Mouse (Mus musculus) hindbrain, embryonic 13.5 days (tissue): ENCODE measurements around the gene Slc8a3. TPM values are rescaled to one million over a fixed set of nuclear protein-coding genes. Genes with fewer than 3 reads are reported as not detected.
A peak's percentile ranks its signal among the peaks of the same experiment; 100 is the strongest.

ENCODE experiments used
- ATAC-seq: fragments of 200-750 bp; cut with Nextera tagmentation; 2 replicates; pipeline ENCODE4 v1.8.0; 2017; ENCODE audit warnings: moderate TSS enrichment; ENCODE audit not compliant: low FRiP score
- H3K27ac ChIP-seq: fragments of 300-500 bp; sonication (generic); 2 replicates; pipeline ENCODE4 v1.5.1; 2015; ENCODE audit warnings: inconsistent platforms, mild to moderate bottlenecking, moderate library complexity
- H3K27me3 ChIP-seq: fragments of 300-500 bp; sonication (generic); 2 replicates; pipeline ENCODE4 v1.6.1; 2015; ENCODE audit warnings: mild to moderate bottlenecking, inconsistent platforms
- H3K36me3 ChIP-seq: fragments of 300-500 bp; sonication (generic); 2 replicates; pipeline ENCODE4 v1.6.1; 2015; ENCODE audit warnings: mild to moderate bottlenecking, inconsistent platforms
- H3K4me1 ChIP-seq: fragments of 300-500 bp; sonication (generic); replicated peaks from 2 replicates; pipeline ENCODE4 v1.6.1; 2015; ENCODE audit warnings: inconsistent platforms
- H3K4me2 ChIP-seq: fragments of 300-500 bp; sonication (generic); 2 replicates; pipeline ENCODE4 v1.6.1; 2015; ENCODE audit warnings: inconsistent platforms, mild to moderate bottlenecking, moderate library complexity
- H3K4me3 ChIP-seq: fragments of 300-500 bp; sonication (generic); 2 replicates; pipeline ENCODE4 v1.5.1; 2015; ENCODE audit warnings: mild to moderate bottlenecking, inconsistent platforms
- H3K9ac ChIP-seq: fragments of 300-500 bp; sonication (generic); 2 replicates; pipeline ENCODE4 v1.6.1; 2015; ENCODE audit warnings: mild to moderate bottlenecking, inconsistent platforms
- H3K9me3 ChIP-seq: fragments of 300-500 bp; sonication (generic); 2 replicates; pipeline ENCODE4 v1.6.1; 2016; ENCODE audit warnings: inconsistent platforms
- WGBS: fragments of 180-500 bp; shearing (Covaris S2); methylation state at CpG from one replicate; pipeline ENCODE4 v1.1.7; 2015; 5-methylcytosine and 5-hydroxymethylcytosine counted together
- polyA plus RNA-seq: library from polyadenylated mRNA; unstranded; fragments of >200 nt; fragmentation: Nextera tagmentation; extraction: Ambion mirVana; gene quantifications from 2 replicates; pipeline ENCODE4 v1.2.1, GENCODE M21; 2015

Slc8a3 gene
- polyA plus RNA-seq, 1 experiment from 2014 or later = 4.9 TPM

DNA sequence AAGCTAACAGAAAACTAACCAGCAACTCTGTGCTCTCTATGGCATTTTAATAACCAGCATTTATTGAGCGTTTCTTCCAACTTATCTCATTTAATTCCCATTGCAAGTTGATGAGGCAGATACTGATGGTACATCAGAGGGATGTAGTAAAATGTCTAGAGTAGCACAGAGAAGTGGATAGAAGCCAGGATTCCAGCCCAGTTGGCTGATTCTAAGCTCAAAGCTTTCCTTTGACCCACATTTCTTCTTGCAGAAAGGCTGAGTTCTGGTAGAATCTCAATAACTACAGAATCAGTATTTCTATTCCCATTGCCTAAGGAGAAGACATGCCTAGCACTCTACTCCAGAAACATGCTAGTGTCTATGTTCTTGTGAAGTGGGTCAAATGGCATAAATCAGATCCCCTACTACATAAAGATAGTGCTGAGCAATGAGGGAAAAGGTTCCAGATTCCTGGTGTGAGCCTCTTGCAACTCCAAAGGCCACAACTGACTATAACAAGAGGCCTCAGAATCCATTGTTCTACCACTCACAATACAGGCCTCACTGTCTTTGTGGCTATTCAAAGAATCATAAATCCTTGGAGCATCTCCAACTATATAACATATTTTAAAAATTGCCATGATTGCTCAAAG, 99.1 kb downstream of the Slc8a3 start:
- no peak for ATAC-seq
- WGBS = 95% methylated on average over 1 of the region's 1 CpGs
- H3K4me3 ChIP-seq = no peak overlapping the region
- H3K27me3 ChIP-seq = no peaks in the 10 kb centered on the region
- H3K4me2 ChIP-seq = no peak overlapping the region
- H3K36me3 ChIP-seq = no peaks in the 10 kb centered on the region
- no peak overlapping the region for H3K27ac ChIP-seq
- no peak overlapping the region for H3K9ac ChIP-seq
- peaks cover 5% of the 10 kb centered on the region; the same call in 1 of the 2 replicates for H3K9me3 ChIP-seq
- H3K4me1 ChIP-seq = no peaks in the 10 kb centered on the region

- Histone ChIP-seq H3K27me3 (no peaks in the 10 kb centered on the region), H3K4me1 (peaks cover 30% of the 10 kb centered on the region), H3K4me2 (no peak overlapping the region), H3K9ac (no peak overlapping the region), H3K36me3 (no peaks in the 10 kb centered on the region), H3K4me3 (no peak overlapping the region), H3K9me3 (no peaks in the 10 kb centered on the region), H3K27ac (0 out of 2 replicates have a peak overlapping the region, but pooled peaks have one; percentile 24)
- ATAC-seq = 0 out of 2 replicates have a peak, but pooled peaks have one; percentile 46
- 65% methylated on average over 5 of the region's 5 CpGs for WGBS
Measured at GRCm38 (mm10) chr12:81227767-81228460, 105.1 kb downstream of the Slc8a3 start.

DNA sequence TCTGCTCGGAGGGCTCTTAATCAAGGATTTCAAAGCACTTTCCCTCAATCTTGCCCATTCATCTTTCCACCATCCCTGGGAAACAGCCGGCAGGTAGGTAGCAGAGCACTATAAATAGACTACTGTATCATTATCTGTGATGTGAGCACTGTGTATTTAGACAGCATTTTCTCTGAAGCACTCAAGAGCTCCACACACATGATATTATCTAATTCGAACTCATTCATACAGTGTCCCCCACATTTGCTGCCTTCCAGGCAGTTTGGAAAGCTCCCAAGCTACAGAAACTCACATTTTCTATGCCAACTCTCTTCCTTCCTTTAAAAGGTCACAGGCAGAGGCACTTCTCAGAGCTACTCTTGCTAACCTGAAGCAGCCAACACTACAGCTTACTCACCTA, 106.4 kb downstream of the Slc8a3 start:
- Histone ChIP-seq H3K9ac (no peak overlapping the region), H3K9me3 (no peaks in the 10 kb centered on the region), H3K36me3 (no peaks in the 10 kb centered on the region), H3K4me1 (peaks cover 30% of the 10 kb centered on the region), H3K4me2 (no peak overlapping the region), H3K4me3 (no peak overlapping the region), H3K27me3 (no peaks in the 10 kb centered on the region), H3K27ac (peak overlapping the region; percentile 75)
- no peak for ATAC-seq
- WGBS = 63% methylated on average over 3 of the region's 3 CpGs

GRCm38 (mm10) chr12:81225966-81226577, 106.9 kb downstream of the Slc8a3 start:
- H3K4me2 ChIP-seq = no peak overlapping the region
- H3K9ac ChIP-seq = no peak overlapping the region
- no peaks in the 10 kb centered on the region for H3K27me3 ChIP-seq
- no peaks in the 10 kb centered on the region for H3K9me3 ChIP-seq
- no peaks in the 10 kb centered on the region for H3K36me3 ChIP-seq
- peak overlapping the region; percentile 75 for H3K27ac ChIP-seq
- 41% methylated on average over 6 of the region's 6 CpGs for WGBS
- H3K4me3 ChIP-seq = no peak overlapping the region
- peaks cover 30% of the 10 kb centered on the region for H3K4me1 ChIP-seq
- ATAC-seq = no peak

- Histone ChIP-seq H3K9ac (no peak overlapping the region), H3K4me1 (peaks cover 30% of the 10 kb centered on the region), H3K4me2 (no peak overlapping the region), H3K9me3 (no peaks in the 10 kb centered on the region), H3K4me3 (no peak overlapping the region), H3K27me3 (no peaks in the 10 kb centered on the region), H3K27ac (no peak overlapping the region), H3K36me3 (no peaks in the 10 kb centered on the region)
- ATAC-seq = no peak
- WGBS = 91% methylated on average over 2 of the region's 2 CpGs
Measured at GRCm38 (mm10) chr12:81224843-81225242, 108.1 kb downstream of the Slc8a3 start.

GRCm38 (mm10) chr12:81223276-81223675, 109.7 kb downstream of the Slc8a3 start:
- Histone ChIP-seq H3K9ac (no peak overlapping the region), H3K4me1 (peaks cover 31% of the 10 kb centered on the region), H3K9me3 (no peaks in the 10 kb centered on the region), H3K4me3 (no peak overlapping the region), H3K36me3 (no peaks in the 10 kb centered on the region), H3K27ac (no peak overlapping the region), H3K27me3 (no peaks in the 10 kb centered on the region), H3K4me2 (no peak overlapping the region)
- 75% methylated on average over 2 of the region's 2 CpGs for WGBS
- ATAC-seq = no peak

DNA sequence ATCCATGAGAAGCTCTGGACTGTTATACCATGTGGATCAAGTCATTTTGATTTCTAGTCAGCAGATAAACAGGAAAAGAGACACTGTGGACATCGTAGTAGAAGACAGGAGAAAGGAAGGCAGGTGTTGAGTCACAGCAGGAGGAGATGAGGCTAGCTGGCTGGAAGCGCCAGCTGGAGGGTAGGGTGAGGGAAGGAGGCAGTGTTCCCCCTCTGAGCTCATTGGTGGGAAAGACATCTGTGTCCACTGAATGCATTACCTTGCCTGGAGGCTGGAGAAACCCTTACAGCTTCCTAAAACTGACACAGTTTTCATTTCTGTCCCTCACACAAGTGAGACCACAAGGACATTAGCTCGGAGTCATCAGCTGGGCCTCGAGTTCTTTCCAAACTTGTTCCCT, 113.6 kb downstream of the Slc8a3 start:
- Histone ChIP-seq H3K9ac (no peak overlapping the region), H3K9me3 (no peaks in the 10 kb centered on the region), H3K4me2 (no peak overlapping the region), H3K27me3 (no peaks in the 10 kb centered on the region), H3K4me3 (no peak overlapping the region), H3K4me1 (0 out of 2 replicates have a peak, but pooled peaks cover 11% of the 10 kb centered on the region), H3K27ac (no peak overlapping the region), H3K36me3 (no peaks in the 10 kb centered on the region)
- 68% methylated on average over 4 of the region's 4 CpGs for WGBS
- no peak for ATAC-seq

DNA sequence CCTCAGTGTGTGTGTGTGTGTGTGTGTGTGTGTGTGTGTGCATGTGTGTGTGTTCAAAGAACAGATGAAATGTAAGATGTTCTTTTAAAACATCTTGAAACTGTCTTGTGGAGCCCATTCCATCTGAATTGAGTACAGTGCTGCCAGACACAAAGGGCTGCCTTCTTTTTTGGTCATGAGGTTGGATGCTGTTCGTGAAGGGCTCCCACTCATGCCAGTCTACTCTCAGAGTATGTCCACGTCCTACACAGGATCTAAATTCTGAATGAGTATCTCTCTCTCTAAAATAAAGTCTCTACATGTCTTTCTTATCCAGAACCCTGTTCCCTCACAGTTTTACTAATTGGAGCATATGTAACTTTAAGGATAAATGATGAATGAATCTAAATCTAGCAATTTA, 124.4 kb downstream of the Slc8a3 start:
- H3K4me3 ChIP-seq = no peak overlapping the region
- WGBS = 73% methylated on average over 2 of the region's 2 CpGs
- no peak overlapping the region for H3K4me2 ChIP-seq
- H3K36me3 ChIP-seq = no peaks in the 10 kb centered on the region
- H3K4me1 ChIP-seq = no peaks in the 10 kb centered on the region
- no peak overlapping the region for H3K27ac ChIP-seq
- no peaks in the 10 kb centered on the region for H3K9me3 ChIP-seq
- H3K27me3 ChIP-seq = no peaks in the 10 kb centered on the region
- H3K9ac ChIP-seq = no peak overlapping the region
- ATAC-seq = no peak

DNA sequence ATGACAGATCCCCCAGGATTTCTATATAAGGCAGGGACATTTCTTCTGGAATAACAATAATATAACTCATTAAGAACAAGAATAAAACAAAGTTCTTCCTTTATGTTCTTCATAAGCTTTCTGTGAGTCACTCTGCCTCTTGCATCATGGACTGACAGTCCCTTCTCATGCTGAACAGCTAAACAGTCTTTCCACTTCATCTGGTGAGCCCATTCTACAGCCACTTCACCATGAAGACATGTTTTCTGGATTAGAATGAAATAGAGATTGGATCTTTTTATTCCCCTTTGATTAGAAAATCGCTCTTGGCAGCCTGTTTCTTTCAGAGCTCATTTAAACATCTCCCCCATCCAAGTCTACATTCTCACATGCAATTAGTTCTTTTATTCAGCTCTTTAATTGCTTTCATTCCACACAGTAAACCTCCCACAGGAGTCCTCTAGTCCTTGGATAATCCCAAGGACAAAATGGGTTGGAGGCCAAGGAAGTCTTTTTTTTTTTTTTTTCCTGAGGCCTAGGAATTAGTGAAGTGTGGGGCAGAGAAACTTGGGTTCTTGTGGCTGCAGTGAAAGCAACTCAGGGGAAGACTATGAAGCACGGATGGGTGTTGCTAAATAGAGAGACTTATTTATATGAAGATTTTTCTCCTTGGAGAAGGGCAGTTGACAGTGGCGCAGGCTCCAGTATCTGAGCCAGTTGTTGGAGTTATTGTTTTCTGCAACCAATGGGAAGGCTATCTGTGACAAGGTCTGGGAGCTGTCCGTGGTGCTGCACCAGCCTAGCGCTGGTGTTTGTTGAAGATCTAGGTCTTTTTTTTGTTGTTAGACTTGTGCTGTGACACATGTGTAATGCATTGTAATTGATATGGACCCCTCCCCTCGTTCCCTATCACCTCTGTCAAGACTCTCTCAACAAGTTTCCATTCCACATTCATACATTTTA, 127.1 kb downstream of the Slc8a3 start:
- no peak overlapping the region for H3K4me3 ChIP-seq
- 26% methylated on average over 6 of the region's 6 CpGs for WGBS
- ATAC-seq = no peak
- no peak overlapping the region for H3K4me2 ChIP-seq
- H3K27ac ChIP-seq = no peak overlapping the region
- no peaks in the 10 kb centered on the region for H3K9me3 ChIP-seq
- no peak overlapping the region for H3K9ac ChIP-seq
- no peaks in the 10 kb centered on the region for H3K27me3 ChIP-seq
- no peaks in the 10 kb centered on the region for H3K36me3 ChIP-seq
- H3K4me1 ChIP-seq = peaks cover 9% of the 10 kb centered on the region; the same call in 1 of the 2 replicates

DNA sequence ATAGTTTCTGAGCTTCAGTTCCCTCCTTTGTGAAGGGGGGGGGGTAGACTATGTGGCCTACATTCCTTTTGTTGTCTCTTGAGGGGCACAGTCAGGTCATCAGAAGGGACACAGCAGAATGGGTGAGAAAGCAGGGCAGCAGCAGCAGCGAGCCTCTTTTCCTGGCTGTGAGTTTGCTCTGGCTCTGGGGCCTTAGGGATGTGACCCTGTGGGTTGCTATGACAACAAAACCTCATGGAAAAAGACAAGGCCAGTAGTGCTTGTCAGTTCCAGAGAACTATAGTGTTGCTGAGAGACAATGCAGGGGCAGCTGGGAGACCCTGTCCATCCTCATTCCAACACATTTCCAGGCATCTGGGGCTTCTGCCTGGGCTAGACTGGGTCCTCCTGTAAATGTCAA, 129.8 kb downstream of the Slc8a3 start:
- WGBS = 4% methylated on average over 1 of the region's 1 CpGs
- H3K27me3 ChIP-seq = 0 out of 2 replicates have a peak, but pooled peaks cover 6% of the 10 kb centered on the region
- H3K27ac ChIP-seq = no peak overlapping the region
- H3K4me1 ChIP-seq = peaks cover 15% of the 10 kb centered on the region; the same call in 1 of the 2 replicates
- H3K9ac ChIP-seq = no peak overlapping the region
- no peaks in the 10 kb centered on the region for H3K9me3 ChIP-seq
- H3K36me3 ChIP-seq = no peaks in the 10 kb centered on the region
- ATAC-seq = no peak
- H3K4me2 ChIP-seq = no peak overlapping the region
- no peak overlapping the region for H3K4me3 ChIP-seq

DNA sequence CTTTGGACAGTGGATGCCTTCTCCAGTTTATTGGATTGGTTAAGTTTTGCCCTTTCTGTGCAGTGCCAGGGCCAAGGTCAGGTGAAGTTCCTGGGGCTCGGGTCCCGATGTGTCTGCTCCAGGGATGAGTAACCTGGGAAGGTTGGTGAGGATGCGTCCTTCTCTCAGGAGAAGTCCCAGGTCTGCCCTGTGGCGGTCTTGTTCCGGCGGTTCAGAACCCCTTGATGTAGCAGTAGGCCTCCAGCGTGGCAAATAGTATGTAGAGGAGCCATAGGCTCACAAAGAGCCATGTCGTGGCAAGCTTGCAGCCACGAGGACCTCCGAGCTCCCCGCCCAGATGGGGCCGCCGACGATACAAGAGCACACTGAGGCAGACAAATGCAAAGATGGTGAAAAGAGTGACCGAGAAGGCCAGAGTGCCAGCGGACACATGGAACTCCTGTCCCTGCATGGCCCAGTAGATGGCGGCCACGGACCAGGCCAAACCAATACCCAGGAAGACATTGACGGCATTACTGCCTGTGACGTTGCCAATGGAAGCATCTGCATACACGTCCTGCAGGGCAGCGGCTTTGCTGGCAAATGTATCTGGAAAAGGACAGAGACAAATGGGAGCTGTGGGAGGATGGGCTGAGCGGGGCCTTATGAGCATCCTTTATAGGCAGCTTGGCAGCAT, 133.6 kb downstream of the Slc8a3 start:
- 36% methylated on average over 23 of the region's 23 CpGs for WGBS
- peak overlapping the region; percentile 40; the same call in 1 of the 2 replicates for H3K9ac ChIP-seq
- peak overlapping the region; percentile 29 for H3K4me2 ChIP-seq
- H3K4me1 ChIP-seq = peaks cover 15% of the 10 kb centered on the region; the same call in 1 of the 2 replicates
- ATAC-seq = peak; percentile 93
- H3K27me3 ChIP-seq = 0 out of 2 replicates have a peak, but pooled peaks cover 6% of the 10 kb centered on the region
- no peaks in the 10 kb centered on the region for H3K9me3 ChIP-seq
- no peaks in the 10 kb centered on the region for H3K36me3 ChIP-seq
- no peak overlapping the region for H3K4me3 ChIP-seq
- H3K27ac ChIP-seq = no peak overlapping the region
